Mouse (Mus musculus): ENCODE results near the gene Inpp4b.
A peak's percentile ranks its signal among the peaks of the same experiment; 100 is the strongest.
"Not testable (repeated sequence)": the region's sequence is repeated elsewhere in the genome, so short reads cannot be mapped to it uniquely, and the experiment has no call there.

Inpp4b gene

DNA sequence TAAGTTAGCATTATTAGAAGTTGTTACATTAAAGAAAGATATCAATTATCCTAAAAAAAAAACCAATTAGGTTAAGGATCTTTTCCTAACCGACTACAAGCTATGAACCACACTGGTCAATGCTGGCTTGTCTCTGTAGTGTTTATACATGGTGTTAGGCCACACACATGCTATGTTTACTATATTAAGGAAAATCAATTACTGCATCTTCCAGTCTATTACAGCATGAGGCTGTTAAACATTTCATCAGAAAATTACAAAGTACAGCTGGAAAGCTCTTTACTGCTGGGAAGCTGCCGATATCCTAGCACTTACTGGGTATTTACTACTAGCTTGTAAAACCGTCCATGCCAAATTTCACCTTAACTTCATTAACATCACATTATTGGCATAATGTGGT lies 653.9 kb downstream of the Inpp4b start:
- DNase-seq (ENCODE audit: low spot score): no peak

DNA sequence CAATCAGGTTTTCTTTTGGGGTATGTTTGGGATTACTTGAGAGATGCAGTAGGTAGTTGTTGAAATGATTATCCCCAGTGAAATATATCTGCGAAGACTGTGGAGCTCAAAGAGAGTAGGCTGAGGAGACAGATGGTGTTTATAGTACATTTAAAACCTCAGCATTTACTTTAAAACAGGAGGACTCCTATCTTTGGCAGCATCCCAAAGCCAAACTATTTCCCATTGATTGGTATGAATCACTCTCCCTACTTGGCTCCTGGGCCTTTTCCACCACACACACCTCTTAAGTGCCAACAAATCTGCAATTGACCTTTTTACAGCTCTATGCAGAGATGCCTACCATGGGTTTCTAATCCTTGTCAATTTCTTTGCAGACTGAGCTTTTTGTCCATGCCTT lies 654.5 kb downstream of the Inpp4b start:
- no peak for DNase-seq (ENCODE audit: low spot score)

DNA sequence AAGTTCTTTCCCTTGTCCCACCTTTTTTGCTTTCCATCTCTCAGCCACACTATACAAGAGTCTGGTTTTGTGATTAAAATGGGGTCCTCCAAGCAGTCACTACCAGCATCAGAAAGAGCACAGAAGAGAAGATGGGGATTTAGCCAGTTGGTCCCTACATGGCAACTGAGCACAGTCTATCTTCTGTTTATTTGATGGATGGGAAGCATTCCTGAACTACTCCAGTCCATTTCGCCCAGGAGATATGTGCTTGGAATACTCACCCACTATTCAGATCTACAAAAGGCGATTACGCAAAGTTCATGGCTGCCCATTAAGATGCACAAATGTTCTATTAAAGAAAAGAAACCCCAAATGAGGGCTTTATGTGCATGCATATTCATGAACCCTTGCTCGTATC lies 661.8 kb downstream of the Inpp4b start:
- no peak for DNase-seq (ENCODE audit: low spot score)

DNA sequence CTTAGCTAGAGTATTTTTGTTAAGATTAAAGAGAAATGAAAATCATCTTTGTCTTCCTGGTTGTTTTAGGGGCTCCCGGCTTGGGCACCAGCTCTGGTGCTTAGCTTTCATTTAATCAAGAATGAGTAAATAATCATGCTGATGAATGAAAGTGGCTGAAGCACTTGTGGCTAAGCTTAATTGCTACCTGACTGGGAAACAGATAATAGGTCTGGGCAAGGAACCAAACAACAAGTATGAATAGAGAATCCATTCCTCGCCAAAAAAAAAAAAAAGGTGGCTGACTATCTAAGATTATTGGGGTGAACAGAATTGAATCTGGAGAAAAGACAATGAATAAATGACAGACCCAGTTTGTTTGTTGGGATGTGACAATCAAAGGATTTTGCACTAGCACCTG lies 663.1 kb downstream of the Inpp4b start:
- no peak for DNase-seq (ENCODE audit: low spot score)

DNA sequence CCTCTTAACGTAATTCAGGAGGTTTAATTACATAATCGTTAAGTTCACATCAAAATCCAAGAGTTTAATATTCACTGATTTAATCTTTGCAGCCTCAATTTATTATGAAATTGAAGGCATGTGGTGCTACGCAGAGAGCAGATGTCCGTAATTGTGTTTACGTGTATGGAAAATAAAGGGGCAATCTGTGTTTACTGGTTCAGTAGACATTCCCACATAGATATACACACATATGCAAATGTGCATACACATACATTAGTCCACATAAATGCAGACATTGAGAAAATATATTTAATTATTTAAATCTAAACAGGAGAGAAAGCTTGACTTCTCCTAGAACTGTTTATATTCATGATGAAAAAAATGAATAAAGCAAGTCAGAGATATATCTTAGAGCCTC lies 675.4 kb downstream of the Inpp4b start:
- no peak for DNase-seq (ENCODE audit: low spot score)

DNA sequence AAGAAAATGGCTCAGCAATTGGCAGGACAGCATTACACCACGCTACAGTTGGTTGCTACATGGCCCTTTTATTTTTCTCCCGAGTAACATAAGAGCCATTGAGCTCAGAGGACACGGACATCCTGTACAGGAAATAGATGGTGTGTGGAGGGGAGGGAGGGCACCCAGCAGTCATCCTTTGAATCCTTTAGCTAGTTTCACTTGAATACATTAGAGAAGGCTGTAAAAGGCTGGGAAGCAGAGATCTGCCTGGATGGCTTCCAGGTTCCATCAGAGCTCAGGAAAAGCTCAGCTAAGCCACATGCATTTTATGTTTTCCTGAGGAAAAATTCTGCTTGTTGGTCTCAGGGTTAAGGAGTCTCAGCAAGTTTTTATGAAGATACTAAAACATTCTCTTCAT lies 685.0 kb downstream of the Inpp4b start:
- no peak for DNase-seq (ENCODE audit: low spot score)

DNA sequence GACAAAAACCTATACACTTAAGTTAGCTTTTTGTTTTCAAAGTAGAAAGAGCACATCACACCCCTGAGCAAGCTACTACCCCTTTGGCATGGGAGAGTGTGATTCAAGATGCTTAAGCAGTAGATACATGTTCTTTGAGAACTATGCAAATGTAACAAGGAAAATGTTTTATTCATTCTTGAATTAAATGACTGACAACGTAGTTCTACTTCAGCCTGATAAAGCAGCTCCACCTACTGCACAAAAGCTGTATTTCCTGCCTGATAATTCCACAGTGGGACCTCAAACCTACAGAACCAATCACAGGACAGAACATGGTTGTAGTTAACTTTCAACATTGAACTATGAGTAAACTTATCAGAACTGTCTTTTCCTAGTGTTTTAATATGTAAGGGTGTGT lies 686.5 kb downstream of the Inpp4b start:
- DNase-seq (ENCODE audit: low spot score): no peak

DNA sequence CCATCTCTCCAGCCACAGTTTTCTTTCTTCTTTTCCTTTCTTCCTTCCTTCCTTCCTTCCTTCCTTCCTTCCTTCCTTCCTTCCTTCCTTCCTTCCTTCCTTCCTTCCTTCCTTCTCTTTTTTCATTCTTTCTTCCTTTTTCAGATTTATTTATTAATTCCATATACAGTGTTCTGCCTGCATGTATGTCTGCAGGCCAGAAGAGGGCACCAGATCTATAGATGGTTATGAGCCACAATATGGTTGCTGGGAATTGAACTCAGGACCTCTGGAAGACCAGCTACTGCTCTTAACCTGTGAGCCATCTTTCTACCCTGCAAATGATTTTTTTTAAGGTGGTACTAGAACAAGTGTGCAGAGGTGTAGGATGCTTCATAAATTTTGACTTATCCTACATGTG lies 689.7 kb downstream of the Inpp4b start:
- DNase-seq (ENCODE audit: low spot score): not testable (repeated sequence)

DNA sequence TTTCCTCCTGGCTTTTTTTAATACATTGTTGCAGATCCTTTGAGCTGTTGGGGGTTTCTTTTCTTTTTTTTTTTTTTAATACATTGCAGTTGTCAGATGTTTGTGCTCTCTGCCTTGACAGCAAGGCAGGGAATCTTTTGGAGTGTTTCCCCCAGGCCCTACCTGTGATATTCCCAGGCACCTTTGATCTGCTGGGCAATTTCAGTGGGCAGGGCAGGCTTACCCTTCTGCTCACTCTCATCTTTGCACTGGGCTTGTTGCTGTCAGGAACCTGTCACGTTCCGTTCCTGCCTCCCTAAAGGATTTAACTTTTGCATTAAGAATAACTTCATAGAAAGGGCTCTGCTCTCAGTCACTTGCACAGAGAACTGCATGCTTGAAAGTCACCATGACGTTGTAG lies 711.7 kb downstream of the Inpp4b start:
- no peak for DNase-seq (ENCODE audit: low spot score)

DNA sequence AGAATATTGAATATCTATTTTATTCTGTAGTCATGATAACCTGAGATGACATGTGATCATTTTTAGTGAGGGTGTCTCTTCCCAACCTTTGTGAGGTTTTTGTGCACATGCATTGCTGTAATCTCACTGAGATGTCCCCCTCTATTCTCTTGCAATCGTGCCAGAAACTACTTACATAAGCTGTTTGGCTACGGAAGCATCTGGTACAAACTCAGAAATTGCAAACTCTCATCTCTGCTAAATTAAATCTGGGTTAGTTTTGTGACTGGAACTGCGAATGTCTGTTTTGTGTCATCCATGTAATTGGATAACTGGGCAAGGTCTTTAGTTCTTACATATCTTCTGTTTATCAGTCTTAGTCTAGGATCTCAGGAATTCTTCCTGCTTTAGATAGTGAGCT lies 725.3 kb downstream of the Inpp4b start:
- no peak for DNase-seq (ENCODE audit: low spot score)

DNA sequence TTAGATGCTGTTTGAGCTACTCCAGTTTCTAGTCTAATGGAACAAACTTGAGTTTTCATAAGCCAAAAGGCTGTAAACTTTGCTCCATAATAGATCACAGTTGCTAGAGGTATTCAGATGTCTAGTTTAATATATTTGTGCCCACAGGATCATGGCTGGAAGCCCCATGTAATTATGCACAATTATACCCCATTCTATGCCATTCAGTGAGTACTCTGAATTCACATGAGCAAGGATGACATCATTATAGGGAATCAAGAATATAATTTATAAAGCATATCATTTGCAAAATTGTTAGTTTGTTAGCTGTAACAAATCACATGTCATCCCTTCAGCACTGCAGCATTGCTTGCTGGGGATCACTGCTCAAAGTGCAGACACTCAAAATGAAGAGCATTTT lies 736.9 kb downstream of the Inpp4b start:
- no peak for DNase-seq (ENCODE audit: low spot score)

DNA sequence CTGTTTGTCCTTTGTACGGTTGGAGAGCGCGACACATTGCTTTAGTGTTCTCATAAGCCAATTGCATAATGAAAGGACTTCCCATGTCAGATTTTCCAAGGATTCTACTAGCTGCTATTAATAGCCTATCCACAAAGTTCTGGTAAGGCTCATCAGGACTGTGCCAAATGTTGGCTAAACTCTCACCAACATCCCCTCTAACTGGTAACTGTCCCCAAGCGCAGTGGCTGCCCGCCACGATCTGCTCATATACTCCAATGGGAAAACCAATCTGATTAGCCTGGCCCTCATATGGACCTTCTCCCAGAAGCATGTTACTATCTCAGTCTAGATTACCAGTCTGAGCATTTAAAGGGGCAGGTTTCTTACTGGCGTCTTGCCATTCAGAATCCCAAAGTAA lies 744.3 kb downstream of the Inpp4b start:
- DNase-seq (ENCODE audit: low spot score): not testable (repeated sequence)

DNA sequence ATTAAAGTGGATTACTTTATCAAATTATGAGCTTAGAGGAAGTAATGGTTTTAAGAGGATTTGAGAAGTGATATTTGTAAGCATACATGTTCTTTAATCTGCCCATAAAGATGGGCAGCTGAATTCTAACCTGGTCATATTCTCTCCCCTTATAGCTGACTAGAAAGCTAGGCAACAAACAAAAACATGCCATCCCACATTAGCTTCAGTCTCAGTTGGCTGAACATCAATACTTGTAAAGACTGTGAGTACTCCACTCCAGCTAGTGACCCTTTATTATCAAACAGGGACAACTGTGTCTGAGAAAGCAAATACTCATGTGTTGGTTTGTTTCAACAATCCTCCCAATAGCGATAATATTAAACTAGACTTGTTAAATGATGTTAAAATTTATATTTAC lies 748.5 kb downstream of the Inpp4b start:
- no peak for DNase-seq (ENCODE audit: low spot score)

DNA sequence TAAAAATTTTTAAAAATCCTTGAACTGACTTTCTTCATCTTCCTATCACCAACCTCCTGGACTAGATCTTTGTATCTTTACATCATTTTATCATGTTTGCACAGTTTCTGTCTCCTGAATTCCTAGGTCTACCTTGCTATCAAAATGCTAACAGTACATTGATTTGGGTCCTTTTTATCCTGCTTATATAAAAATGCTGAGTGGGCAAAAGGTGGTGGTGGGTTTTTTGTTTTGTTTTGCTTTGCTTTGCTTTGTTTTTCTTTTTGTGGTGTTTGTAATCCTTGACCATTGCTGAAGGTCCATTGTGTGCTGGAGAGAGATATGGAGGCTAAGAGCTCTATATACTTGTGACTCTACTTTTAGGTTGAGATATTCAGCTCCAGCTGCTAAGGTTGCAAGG lies 750.9 kb downstream of the Inpp4b start:
- no peak for DNase-seq (ENCODE audit: low spot score)

DNA sequence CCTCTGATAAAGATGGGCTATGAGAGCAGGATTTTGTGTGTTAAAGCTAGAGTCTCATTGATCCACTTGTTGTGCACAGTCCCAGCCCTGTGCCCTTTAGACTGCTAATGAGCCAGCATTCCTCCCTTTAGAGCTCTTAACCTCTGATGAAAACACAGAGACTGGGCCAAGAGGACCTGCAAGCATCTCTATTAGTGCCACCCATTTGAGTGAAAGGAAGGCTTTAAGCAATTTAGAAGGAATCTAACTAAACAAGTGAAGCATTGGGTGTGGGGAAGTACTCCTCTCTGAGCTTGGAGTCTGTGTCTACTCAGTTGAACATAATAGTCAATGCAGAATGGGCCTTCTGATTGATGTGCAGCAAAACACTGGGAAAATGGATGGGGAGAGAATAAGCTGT lies 762.2 kb downstream of the Inpp4b start:
- no peak for DNase-seq (ENCODE audit: low spot score)

DNA sequence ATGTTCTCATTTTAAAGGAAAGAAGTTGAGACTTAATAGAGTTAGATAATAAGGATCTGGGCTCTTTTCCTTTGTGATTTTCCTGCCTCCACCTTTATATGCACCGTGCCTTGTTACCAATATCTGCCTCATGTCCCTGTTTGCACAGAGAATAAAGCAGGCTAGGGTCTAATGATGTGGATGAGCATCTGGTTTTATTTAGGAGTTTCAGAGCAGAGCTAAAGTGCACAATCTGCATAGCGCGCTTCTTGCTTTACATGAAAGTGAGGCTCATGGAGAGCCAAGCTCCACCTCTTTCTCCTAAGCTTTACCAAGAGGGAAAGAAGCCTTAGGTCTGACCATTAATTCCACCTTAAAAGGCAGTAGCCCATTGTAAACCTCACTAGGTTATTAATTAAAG lies 763.8 kb downstream of the Inpp4b start:
- no peak for DNase-seq (ENCODE audit: low spot score)

DNA sequence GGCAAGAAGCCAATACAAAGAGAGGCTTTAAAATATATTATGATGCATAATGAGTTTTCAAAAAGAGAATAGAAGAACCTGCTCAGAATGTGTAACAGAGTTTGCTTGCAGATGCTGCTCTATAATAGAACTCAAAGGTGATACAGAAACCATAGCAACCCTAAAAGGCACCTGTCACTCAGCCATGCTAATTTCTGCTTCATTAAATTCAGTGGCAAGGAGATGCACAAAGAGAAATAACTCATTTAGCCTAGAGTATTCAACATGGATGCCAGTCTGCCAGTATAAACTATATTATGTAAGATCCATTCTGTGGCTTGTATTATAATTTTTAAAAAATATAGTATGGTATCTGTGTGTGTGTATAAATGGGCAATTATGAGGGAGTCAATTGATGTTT lies 807.9 kb downstream of the Inpp4b start:
- DNase-seq (ENCODE audit: low spot score): no peak

DNA sequence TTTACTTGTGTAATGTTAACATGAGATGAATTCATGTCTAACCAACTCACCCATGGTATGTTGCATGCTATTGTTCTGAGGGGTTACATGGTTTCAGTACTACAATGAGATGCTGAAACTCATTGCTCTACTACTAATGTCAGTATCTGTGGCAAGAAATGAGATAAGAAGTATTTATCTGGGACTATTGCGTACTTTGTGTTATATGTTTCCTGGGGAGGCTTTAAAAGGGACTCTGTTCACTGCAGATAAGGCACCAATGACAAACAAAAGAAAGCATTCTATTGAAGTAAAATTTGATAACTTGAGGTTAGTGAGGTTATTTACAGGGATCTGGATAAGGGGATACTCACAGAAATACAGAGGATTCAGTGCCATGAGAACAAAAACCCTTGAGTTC lies 815.6 kb downstream of the Inpp4b start:
- DNase-seq (ENCODE audit: low spot score): peak; percentile 4

Data from c-Kit-positive CD71-positive TER-119-positive erythroid progenitor cells, embryonic 14.5 days (primary cell).